In genomic region chr1:180564885-180565284, GRCm38 (mm10) we compare ENCODE assay signal across 29 mouse cellular contexts. TPM values are rescaled to one million over a fixed set of nuclear protein-coding genes. Genes with fewer than 3 reads are reported as not detected.
DNase-seq lines count a peak whose midpoint lies in the region; TF ChIP-seq lines count a peak whose summit lies in the region.
"Had no signal": no experiment of that assay in that cellular context is flagged by ENCODE, and none has a peak within 500 bp of the region (broad histone marks: within the 10 kb centered on the region; RNA-seq: fewer than 3 reads in every experiment).

No protein-coding gene starts in this region.

- TF ChIP-seq POLR2A in olfactory bulb, adult 2 months (IDR thresholded peaks at IDR 0.05; ENCODE audit: insufficient read depth, low read depth, low read length) = no peak

- peak; percentile 71 for DNase-seq in layer of hippocampus, adult 11-12 months (ENCODE audit: low spot score)
- DNase-seq in layer of hippocampus, adult 9-10 months (ENCODE audit: low spot score) = no peak
- peak; percentile 69 to 72 for DNase-seq in right cerebral cortex, adult 2 months (ENCODE audit: low spot score in 2 of 2)
- no peak for DNase-seq in right cerebral cortex, postnatal 25 days
- DNase-seq in layer of hippocampus, postnatal 36 days = peak; percentile 64 to 66
- no peak for DNase-seq in gastrocnemius, adult 18-20 months (ENCODE audit: low spot score)
- no peak for DNase-seq in neural tube, embryonic 10.5 days (ENCODE audit: extremely low spot score, low spot score)
- DNase-seq: adrenal gland, adult 2 months; B cell, adult 2 months; cerebellum, adult 2 months; cerebellum, postnatal 36 days; embryo, embryonic 11 days; gastrocnemius, adult 2 months; heart, postnatal 36 days; kidney, adult 11 months; kidney, postnatal 4 days; liver, postnatal 0 days had no signal

- 46% methylated on average over 5 of the region's 5 CpGs for WGBS in olfactory bulb, adult 2 months

- peaks cover 17% of the 10 kb centered on the region for H3K4me1 ChIP-seq in olfactory bulb, adult 2 months (ENCODE audit: control insufficient read depth, insufficient read depth, low read length)

- H3K4me3 ChIP-seq in olfactory bulb, adult 2 months (ENCODE audit: insufficient read depth, low read depth, low read length) = no peak overlapping the region
- H3K4me3 ChIP-seq: embryonic facial prominence, embryonic 13.5 days; erythroblast, embryonic 14.5 days; forebrain, embryonic 13.5 days; gastrocnemius, adult 2 months; heart, embryonic 15.5 days; hindbrain, embryonic 13.5 days; kidney, embryonic 15.5 days; limb, embryonic 12.5 days; midbrain, embryonic 10.5 days; myocyte had no signal

- peak overlapping the region; percentile 90 for H3K27ac ChIP-seq in olfactory bulb, adult 2 months (ENCODE audit: insufficient read depth, low read depth, low read length)
- H3K27ac ChIP-seq: embryonic facial prominence, embryonic 13.5 days; forebrain, embryonic 13.5 days; gastrocnemius, adult 2 months; heart, embryonic 15.5 days; hindbrain, embryonic 13.5 days; kidney, embryonic 15.5 days; limb, embryonic 12.5 days; macrophage; midbrain, embryonic 10.5 days; stomach, postnatal 0 days had no signal

- TF ChIP-seq CTCF in olfactory bulb, adult 2 months (IDR thresholded peaks at IDR 0.05; ENCODE audit: insufficient read depth, low read depth, low read length) = no peak

RNA-seq across cellular contexts. Expression of gene Parp1, which starts 3.8 kb away (rescaled TPM):
- total RNA-seq in layer of hippocampus, postnatal 36 days (2021) = 100 to 1,000 TPM; 131 to 151 TPM
- not detected in 2 replicates for polyA plus RNA-seq in olfactory bulb, adult 2 months (2012; ENCODE audit: insufficient read depth, insufficient read length, low replicate concordance, missing spikeins)
- total RNA-seq in gastrocnemius, adult 18-20 months (2021) = 10 to 100 TPM; 57.0 to 64.2 TPM

Comparison
In these comparisons a context has a peak if more than half of its experiments do, and no peak if none do; other contexts are left out.
1. DNase-seq: peak in layer of hippocampus, adult 11-12 months (single experiment), right cerebral cortex, adult 2 months (2 of 2) and layer of hippocampus, postnatal 36 days (2 of 2); none in layer of hippocampus, adult 9-10 months (single experiment), right cerebral cortex, postnatal 25 days (single experiment), gastrocnemius, adult 18-20 months (single experiment) and neural tube, embryonic 10.5 days (single experiment).